Mouse (Mus musculus) thymus, adult 2 months (tissue): Measurements from ENCODE around the gene Smim15. TPM values are rescaled to one million over a fixed set of nuclear protein-coding genes. Genes with fewer than 3 reads are reported as not detected.

Source experiments
- DNase-seq: peaks from one replicate; pipeline ENCODE4 v3.0.0; 2021
- H3K27ac ChIP-seq: fragments of 200-500 bp; 2 replicates; pipeline ENCODE4 v1.5.1; 2012; ENCODE audit warnings: low read length, control low read depth; ENCODE audit not compliant: control insufficient read depth, insufficient read depth
- H3K27me3 ChIP-seq: fragments of 200-500 bp; 2 replicates; pipeline ENCODE4 v1.6.1; 2012; ENCODE audit warnings: mild to moderate bottlenecking, low read length, moderate library complexity, mixed read lengths; ENCODE audit not compliant: control insufficient read depth, insufficient read depth
- H3K36me3 ChIP-seq: fragments of 200-500 bp; 2 replicates; pipeline ENCODE4 v1.6.1; 2012; ENCODE audit warnings: mild to moderate bottlenecking, low read length, moderate library complexity; ENCODE audit not compliant: control insufficient read depth, insufficient read depth
- H3K4me1 ChIP-seq: fragments of 200-500 bp; replicated peaks from 2 replicates; pipeline ENCODE4 v1.6.1; 2012; ENCODE audit warnings: low read length; ENCODE audit not compliant: control insufficient read depth, insufficient read depth
- H3K4me3 ChIP-seq: fragments of 200-500 bp; 2 replicates; pipeline ENCODE4 v1.5.1; 2012; ENCODE audit warnings: mild to moderate bottlenecking, low read length, control low read depth, moderate library complexity; ENCODE audit not compliant: control insufficient read depth, insufficient read depth
- CTCF ChIP-seq: fragments of 200-500 bp; IDR thresholded peaks from 2 replicates; pipeline ENCODE4 v1.5.1; 2012; ENCODE audit warnings: mild to moderate bottlenecking, control low read depth, low read length, moderate library complexity, borderline replicate concordance; ENCODE audit not compliant: control insufficient read depth, poor library complexity, insufficient read depth; ENCODE audit errors: extremely low read depth
- POLR2A ChIP-seq: fragments of 200-500 bp; IDR thresholded peaks from 2 replicates; pipeline ENCODE4 v1.6.1; 2012; ENCODE audit warnings: mild to moderate bottlenecking, low read length, control low read depth, moderate library complexity; ENCODE audit not compliant: control insufficient read depth, poor library complexity, insufficient read depth; ENCODE audit errors: extremely low read depth
- WGBS: fragments of 180-500 bp; shearing (Covaris S2); methylation state at CpG from one replicate; pipeline ENCODE4 v1.1.7; 2018; 5-methylcytosine and 5-hydroxymethylcytosine counted together
- polyA plus RNA-seq: library from polyadenylated mRNA; depleted of rRNA; stranded (reverse); fragments of >200 nt; gene quantifications from 2 replicates; pipeline ENCODE4 v1.2.3, GENCODE M21; 2012; rRNA removed

Gene Smim15
- polyA plus RNA-seq, result 13.9 and 15.6 TPM in 2 replicates

- TF ChIP-seq CTCF (0 out of 2 replicates have a peak, but pooled peaks have one; percentile 44), POLR2A (peak; percentile 63; the same call in 1 of the 2 replicates)
- peak; percentile 88 for DNase-seq
- H3K4me1 ChIP-seq, result peaks cover 15% of the 10 kb centered on the region
- no peaks in the 10 kb centered on the region for H3K27me3 ChIP-seq
- H3K36me3 ChIP-seq, result peaks cover 19% of the 10 kb centered on the region
- peak within 1 kb of the TSS; percentile 10; the same call in 1 of the 2 replicates for H3K27ac ChIP-seq
- peak within 1 kb of the TSS; percentile 95 for H3K4me3 ChIP-seq
- under 1% methylated on average over 71 of the region's 71 CpGs for WGBS
Measured at GRCm38 (mm10) chr13:108044222-108044941, at the start of gene Smim15. Gene Smim15, plus strand, starts transcription at chr13:108044446.

GRCm38 (mm10) chr13:107995211-107995610 is 49.0 kb upstream of the Smim15 start:
- Histone ChIP-seq H3K36me3 (no peaks in the 10 kb centered on the region), H3K27me3 (no peaks in the 10 kb centered on the region), H3K4me3 (no peak overlapping the region), H3K27ac (no peak overlapping the region), H3K4me1 (no peaks in the 10 kb centered on the region)
- TF ChIP-seq CTCF (no peak), POLR2A (no peak)
- DNase-seq, result no peak
- WGBS, result 88% methylated on average over 7 of the region's 7 CpGs

GRCm38 (mm10) chr13:107996301-107996700 is 47.9 kb upstream of the Smim15 start:
- TF ChIP-seq POLR2A, result no peak
- no peak for TF ChIP-seq CTCF
- 94% methylated on average over 3 of the region's 3 CpGs for WGBS
- no peaks in the 10 kb centered on the region for H3K27me3 ChIP-seq
- no peak overlapping the region for H3K4me3 ChIP-seq
- H3K27ac ChIP-seq, result no peak overlapping the region
- DNase-seq, result no peak
- H3K4me1 ChIP-seq, result no peaks in the 10 kb centered on the region
- H3K36me3 ChIP-seq, result no peaks in the 10 kb centered on the region

GRCm38 (mm10) chr13:108007861-108008260 is 36.4 kb upstream of the Smim15 start:
- Histone ChIP-seq H3K4me1 (no peaks in the 10 kb centered on the region), H3K27me3 (no peaks in the 10 kb centered on the region), H3K4me3 (no peak overlapping the region), H3K27ac (no peak overlapping the region), H3K36me3 (no peaks in the 10 kb centered on the region)
- 73% methylated on average over 4 of the region's 4 CpGs for WGBS
- TF ChIP-seq CTCF (no peak), POLR2A (no peak)
- no peak for DNase-seq

- H3K27me3 ChIP-seq, result no peaks in the 10 kb centered on the region
- no peak for DNase-seq
- WGBS, result 94% methylated on average over 8 of the region's 8 CpGs
- no peak overlapping the region for H3K4me3 ChIP-seq
- H3K36me3 ChIP-seq, result no peaks in the 10 kb centered on the region
- no peaks in the 10 kb centered on the region for H3K4me1 ChIP-seq
- H3K27ac ChIP-seq, result no peak overlapping the region
- TF ChIP-seq POLR2A, result no peak
- no peak for TF ChIP-seq CTCF
Measured at GRCm38 (mm10) chr13:108013110-108013509, 31.1 kb upstream of the Smim15 start.

- H3K4me1 ChIP-seq, result no peaks in the 10 kb centered on the region
- TF ChIP-seq CTCF (no peak), POLR2A (no peak)
- no peak for DNase-seq
- H3K4me3 ChIP-seq, result no peak overlapping the region
- WGBS, result 97% methylated on average over 6 of the region's 6 CpGs
- H3K27ac ChIP-seq, result no peak overlapping the region
- H3K36me3 ChIP-seq, result no peaks in the 10 kb centered on the region
- H3K27me3 ChIP-seq, result no peaks in the 10 kb centered on the region
Measured at GRCm38 (mm10) chr13:108013839-108014238, 30.4 kb upstream of the Smim15 start.

GRCm38 (mm10) chr13:108015166-108015565 is 29.1 kb upstream of the Smim15 start:
- H3K36me3 ChIP-seq, result no peaks in the 10 kb centered on the region
- H3K27ac ChIP-seq, result no peak overlapping the region
- 77% methylated on average over 6 of the region's 6 CpGs for WGBS
- no peaks in the 10 kb centered on the region for H3K27me3 ChIP-seq
- H3K4me1 ChIP-seq, result no peaks in the 10 kb centered on the region
- DNase-seq, result no peak
- no peak overlapping the region for H3K4me3 ChIP-seq
- TF ChIP-seq CTCF (no peak), POLR2A (no peak)
